ENCODE assay signal across 20 mouse cellular contexts in genomic region chr4:154538727-154539126, GRCm38 (mm10).
"Had no signal": no experiment of that assay in that cellular context is flagged by ENCODE, and none has a peak within 500 bp of the region (broad histone marks: within the 10 kb centered on the region; RNA-seq: fewer than 3 reads in every experiment).

No protein-coding gene starts in this region.

- H3K27ac ChIP-seq: liver, embryonic 14.5 days; macrophage; midbrain, embryonic 13.5 days; midbrain, embryonic 15.5 days; neural tube, embryonic 13.5 days; neural tube, embryonic 15.5 days had no signal

- DNase-seq: lung, adult 18-20 months; lung, embryonic 14.5 days; lung, postnatal 10 days; retina, postnatal 1 day; right cerebral cortex, adult 18-20 months; right cerebral cortex, postnatal 25 days; right cerebral cortex, postnatal 4 days; spleen, adult 18-20 months; thymus, adult 2 months; thymus, postnatal 25 days; thymus, postnatal 4 days had no signal

- H3K4me2 ChIP-seq: lung, embryonic 14.5 days; midbrain, embryonic 11.5 days; midbrain, embryonic 13.5 days; midbrain, embryonic 15.5 days; neural tube, embryonic 13.5 days; neural tube, embryonic 15.5 days had no signal

- H3K27me3 ChIP-seq: midbrain, embryonic 15.5 days had no signal

- H3K4me3 ChIP-seq: megakaryocyte, embryonic 14.5 days; midbrain, embryonic 13.5 days; midbrain, embryonic 15.5 days; myocyte; neural tube, embryonic 13.5 days; neural tube, embryonic 15.5 days had no signal

- ATAC-seq: midbrain, embryonic 13.5 days; midbrain, embryonic 15.5 days had no signal

- H3K36me3 ChIP-seq: midbrain, embryonic 13.5 days; midbrain, embryonic 15.5 days; neural tube, embryonic 13.5 days; neural tube, embryonic 15.5 days had no signal

- H3K9ac ChIP-seq: liver, embryonic 14.5 days; lung, embryonic 14.5 days; midbrain, embryonic 13.5 days; midbrain, embryonic 15.5 days; neural tube, embryonic 13.5 days; neural tube, embryonic 15.5 days had no signal

- H3K9me3 ChIP-seq: megakaryocyte, embryonic 14.5 days; midbrain, embryonic 13.5 days; midbrain, embryonic 15.5 days; neural tube, embryonic 13.5 days; neural tube, embryonic 15.5 days had no signal
